Mouse (Mus musculus) kidney, adult 2 months (tissue): Measurements from ENCODE around the gene Gm20431.

ENCODE experiments used
- CTCF ChIP-seq: fragments of 200-500 bp; conservative IDR thresholded peaks from 2 replicates; pipeline ENCODE4 v1.5.1; 2011; ENCODE audit warnings: low read depth, mild to moderate bottlenecking, control low read depth, low read length, moderate library complexity, mixed read lengths; ENCODE audit not compliant: insufficient read depth, insufficient read length
- POLR2A ChIP-seq: fragments of 200-500 bp; IDR thresholded peaks from one replicate; pipeline ENCODE4 v1.6.1; 2011; ENCODE audit warnings: low read depth, low read length, control low read depth

DNA sequence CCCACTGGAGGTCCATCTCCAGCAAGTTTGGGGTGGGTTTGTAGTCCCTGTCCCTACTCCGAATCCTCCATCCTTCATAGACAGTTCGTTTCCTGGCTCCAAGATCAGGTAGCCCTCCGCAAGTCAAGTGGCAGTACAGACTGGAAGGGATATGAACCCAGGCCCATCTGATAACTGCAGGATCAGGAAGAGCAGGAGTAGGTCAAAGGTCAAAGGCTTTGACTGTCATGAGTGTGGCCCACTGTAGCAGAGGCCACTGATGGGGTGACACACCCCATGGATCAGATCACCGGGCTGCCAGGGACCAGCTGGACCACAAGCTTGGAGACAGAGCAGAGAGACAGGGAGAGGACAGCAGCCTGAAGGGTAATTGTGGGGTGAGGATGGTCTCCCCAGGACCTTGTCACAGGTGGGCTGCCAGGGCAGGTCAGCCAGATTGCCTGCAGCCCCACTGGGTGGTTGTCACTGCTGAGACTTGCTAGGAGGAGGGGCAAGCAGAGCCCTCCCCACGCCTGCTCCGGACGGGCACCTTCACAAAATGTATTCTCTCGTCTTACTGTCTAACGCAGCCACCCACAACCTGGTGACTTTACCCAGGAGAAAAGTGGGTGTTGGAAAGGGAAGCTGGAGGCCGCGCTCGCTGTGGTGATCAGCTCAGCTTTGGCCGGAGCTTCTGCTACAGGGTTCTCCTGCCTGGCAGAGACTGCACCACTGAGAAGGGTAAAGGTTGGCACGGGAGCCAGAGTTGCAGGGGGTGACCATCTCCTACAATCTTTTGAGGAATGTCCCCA is 30.8 kb upstream of the Gm20431 start:
- TF ChIP-seq CTCF, result no peak
- no peak for TF ChIP-seq POLR2A
